Mouse (Mus musculus) forebrain, embryonic 10.5 days (tissue): ENCODE measurements around the gene Sqstm1. TPM values are rescaled to one million over a fixed set of nuclear protein-coding genes. Genes with fewer than 3 reads are reported as not detected.
A peak's percentile ranks its signal among the peaks of the same experiment; 100 is the strongest.

Source experiments
- DNase-seq: peaks from one replicate; pipeline ENCODE4 v3.0.0-alpha.2; 2017; ENCODE audit warnings: low spot score; ENCODE audit errors: extremely low spot score
- H3K27ac ChIP-seq: fragments of 300-500 bp; sonication (generic); 2 replicates; pipeline ENCODE4 v1.5.1; 2016; ENCODE audit warnings: mild to moderate bottlenecking
- H3K27me3 ChIP-seq: fragments of 300-500 bp; sonication (generic); 2 replicates; pipeline ENCODE4 v1.6.1; 2016; ENCODE audit warnings: mild to moderate bottlenecking; ENCODE audit not compliant: poor library complexity, severe bottlenecking
- H3K36me3 ChIP-seq: fragments of 300-500 bp; sonication (generic); replicated peaks from 2 replicates; pipeline ENCODE4 v1.6.1; 2016; ENCODE audit warnings: mild to moderate bottlenecking, moderate library complexity
- H3K4me1 ChIP-seq: fragments of 300-500 bp; sonication (generic); 2 replicates; pipeline ENCODE4 v1.6.1; 2016
- H3K4me3 ChIP-seq: fragments of 300-500 bp; sonication (generic); 2 replicates; pipeline ENCODE4 v1.5.1; 2016; ENCODE audit warnings: mild to moderate bottlenecking, moderate library complexity
- H3K9me3 ChIP-seq: fragments of 300-500 bp; sonication (generic); 2 replicates; pipeline ENCODE4 v1.6.1; 2016; ENCODE audit warnings: mild to moderate bottlenecking, moderate library complexity
- WGBS: fragments of 180-500 bp; shearing (Covaris S2); methylation state at CpG from one replicate; pipeline ENCODE4 v1.1.7; 2016; 5-methylcytosine and 5-hydroxymethylcytosine counted together
- polyA plus RNA-seq: library from polyadenylated mRNA; unstranded; fragments of >200 nt; fragmentation: Nextera tagmentation; extraction: Ambion mirVana; gene quantifications from 2 replicates; pipeline ENCODE4 v1.2.1, GENCODE M21; 2016

Sqstm1 gene
- polyA plus RNA-seq, 1 experiment from 2014 or later: 122 TPM

GRCm38 (mm10) chr11:50214631-50215030, 4.0 kb upstream of the Sqstm1 start:
- H3K4me3 ChIP-seq: no peak overlapping the region
- H3K4me1 ChIP-seq: peaks cover 46% of the 10 kb centered on the region
- no peak overlapping the region for H3K27ac ChIP-seq
- H3K9me3 ChIP-seq: no peaks in the 10 kb centered on the region
- 95% methylated on average over 6 of the region's 6 CpGs for whole genome bisulfite sequencing
- DNase-seq: no peak
- no peaks in the 10 kb centered on the region for H3K36me3 ChIP-seq
- no peaks in the 10 kb centered on the region for H3K27me3 ChIP-seq

DNA sequence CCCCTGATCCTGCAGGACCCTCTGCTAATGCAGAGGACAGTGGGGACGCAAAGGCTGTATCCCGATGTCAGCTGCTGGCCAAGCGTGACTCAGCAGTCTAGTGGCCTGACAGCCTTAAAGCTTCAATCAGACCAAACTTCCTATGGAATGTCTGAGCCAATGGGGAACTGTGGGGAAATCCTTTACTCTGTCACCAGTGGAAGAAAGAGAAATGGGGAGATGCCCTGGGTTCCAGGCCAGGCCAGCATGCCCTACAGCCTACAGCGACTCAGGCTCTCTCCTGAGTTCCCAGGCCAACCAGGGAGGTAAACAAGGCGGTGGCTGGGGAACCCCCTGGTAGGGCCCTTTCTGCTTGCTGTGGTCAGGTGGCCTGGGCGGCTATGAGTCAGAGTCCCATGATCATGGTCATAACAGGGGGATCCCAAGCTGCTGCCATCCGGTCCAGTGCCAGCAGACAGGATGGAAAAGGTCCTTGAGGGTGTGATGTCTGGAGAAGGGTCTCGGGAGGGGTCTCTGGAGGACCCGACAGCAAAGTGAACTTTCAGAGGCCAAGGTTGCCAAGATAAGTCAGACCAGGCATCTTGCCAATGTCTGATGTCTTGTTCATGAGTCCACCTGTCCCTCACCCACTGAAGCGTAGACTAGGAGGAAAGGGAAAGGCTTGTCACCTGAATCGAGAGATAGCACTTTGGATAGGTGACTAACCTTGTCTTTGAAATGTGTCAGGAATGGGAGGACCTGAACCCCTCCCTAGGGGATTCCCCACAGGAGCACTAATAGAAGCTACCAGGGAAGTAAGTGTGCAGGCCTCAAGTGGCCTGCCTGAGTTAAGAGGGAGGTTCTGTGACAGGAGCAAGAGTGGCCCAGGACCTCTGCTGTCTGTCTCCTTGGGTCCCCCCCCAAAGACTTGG, 2.5 kb upstream of the Sqstm1 start:
- no peak for DNase-seq
- Histone ChIP-seq H3K27me3 (no peaks in the 10 kb centered on the region), H3K4me1 (peaks cover 52% of the 10 kb centered on the region), H3K9me3 (no peaks in the 10 kb centered on the region), H3K4me3 (no peak overlapping the region), H3K36me3 (peaks cover 6% of the 10 kb centered on the region), H3K27ac (peak overlapping the region; percentile 30; the same call in 1 of the 2 replicates)
- 75% methylated on average over 11 of the region's 11 CpGs for WGBS

DNA sequence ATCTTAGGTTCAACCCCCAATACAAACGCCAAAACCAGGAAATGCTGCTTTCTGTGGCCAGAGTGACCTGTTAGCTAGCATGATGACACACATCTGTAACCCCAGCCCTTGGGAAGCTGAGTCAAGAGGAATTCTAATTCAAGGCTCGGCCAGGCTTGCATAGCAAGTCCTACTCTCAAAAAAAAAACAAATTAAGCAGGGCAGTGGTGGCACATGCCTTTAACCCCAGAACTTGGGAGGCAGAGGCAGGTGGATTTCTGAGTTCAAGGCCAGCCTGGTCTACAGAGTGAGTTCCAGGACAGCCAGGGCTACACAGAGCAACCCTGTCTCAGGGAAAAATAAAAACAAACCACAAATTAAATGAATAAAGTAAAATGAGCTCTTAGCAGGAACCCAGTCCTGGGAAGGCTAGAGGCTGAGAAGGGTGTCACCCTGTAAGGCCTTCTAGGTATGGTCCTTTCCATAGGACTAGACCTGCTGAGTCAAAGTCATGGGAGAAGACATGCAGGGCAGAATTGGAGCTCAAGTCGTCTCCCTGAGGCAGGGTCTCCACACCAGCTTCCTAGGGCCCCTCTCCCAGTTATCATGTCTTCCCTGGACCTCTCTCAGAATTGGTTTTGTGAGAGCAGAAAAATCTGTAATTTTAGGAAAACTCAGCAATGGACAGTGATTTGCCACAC, 1.6 kb upstream of the Sqstm1 start:
- H3K4me1 ChIP-seq: peaks cover 48% of the 10 kb centered on the region
- no peaks in the 10 kb centered on the region for H3K9me3 ChIP-seq
- no peak for DNase-seq
- no peak overlapping the region for H3K4me3 ChIP-seq
- peaks cover 14% of the 10 kb centered on the region for H3K36me3 ChIP-seq
- no peaks in the 10 kb centered on the region for H3K27me3 ChIP-seq
- H3K27ac ChIP-seq: 0 out of 2 replicates have a peak overlapping the region, but pooled peaks have one; percentile 30
- WGBS: 74% methylated on average over 3 of the region's 3 CpGs

DNA sequence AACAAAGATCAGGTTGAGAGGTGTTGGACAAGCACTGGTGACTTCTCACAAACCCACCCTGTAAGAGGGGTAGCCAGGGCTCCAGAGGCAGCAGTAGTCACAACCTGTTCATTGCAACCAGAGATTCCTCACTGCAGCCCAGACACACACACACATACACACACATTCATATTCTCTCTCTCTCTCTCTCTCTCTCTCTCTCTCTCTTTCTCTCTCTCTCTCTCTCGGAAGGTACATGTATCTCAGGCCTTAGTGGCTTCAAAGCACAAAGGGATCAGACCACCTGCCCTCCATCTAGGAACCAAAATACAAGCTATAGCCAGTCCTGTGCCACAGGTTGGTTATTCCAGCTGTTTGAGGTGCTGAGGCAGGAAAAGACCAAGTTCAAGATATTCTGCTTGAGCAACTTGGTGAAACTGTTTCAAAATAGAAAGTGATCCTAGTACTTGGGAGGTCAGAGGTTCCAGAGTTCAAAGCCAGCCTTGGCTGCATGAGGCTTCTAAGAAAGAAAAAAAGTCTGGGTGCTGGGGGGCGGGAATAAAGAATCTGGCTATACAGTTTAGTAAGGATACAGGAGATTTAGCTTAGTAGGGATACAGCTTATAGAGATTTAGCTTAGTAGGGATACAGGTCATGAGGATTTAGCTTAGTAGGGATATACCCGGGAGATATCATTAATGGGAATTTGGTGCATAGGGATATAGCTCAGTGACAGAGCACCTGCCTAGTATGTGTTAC, 864 bp upstream of the Sqstm1 start:
- H3K9me3 ChIP-seq: no peaks in the 10 kb centered on the region
- peaks cover 22% of the 10 kb centered on the region for H3K36me3 ChIP-seq
- H3K4me3 ChIP-seq: peak overlapping the region; percentile 97
- H3K27me3 ChIP-seq: no peaks in the 10 kb centered on the region
- 89% methylated on average over 3 of the region's 3 CpGs for WGBS
- H3K27ac ChIP-seq: peak overlapping the region; percentile 95; the same call in 1 of the 2 replicates
- H3K4me1 ChIP-seq: peaks cover 41% of the 10 kb centered on the region
- DNase-seq: no peak

GRCm38 (mm10) chr11:50210101-50210504, 524 bp downstream of the Sqstm1 start:
- no peaks in the 10 kb centered on the region for H3K9me3 ChIP-seq
- H3K4me1 ChIP-seq: peaks cover 27% of the 10 kb centered on the region
- peak overlapping the region; percentile 97 for H3K4me3 ChIP-seq
- DNase-seq: peak; percentile 88
- under 1% methylated on average over 24 of the region's 24 CpGs for WGBS
- H3K27me3 ChIP-seq: no peaks in the 10 kb centered on the region
- H3K27ac ChIP-seq: peak overlapping the region; percentile 95
- peaks cover 35% of the 10 kb centered on the region for H3K36me3 ChIP-seq

DNA sequence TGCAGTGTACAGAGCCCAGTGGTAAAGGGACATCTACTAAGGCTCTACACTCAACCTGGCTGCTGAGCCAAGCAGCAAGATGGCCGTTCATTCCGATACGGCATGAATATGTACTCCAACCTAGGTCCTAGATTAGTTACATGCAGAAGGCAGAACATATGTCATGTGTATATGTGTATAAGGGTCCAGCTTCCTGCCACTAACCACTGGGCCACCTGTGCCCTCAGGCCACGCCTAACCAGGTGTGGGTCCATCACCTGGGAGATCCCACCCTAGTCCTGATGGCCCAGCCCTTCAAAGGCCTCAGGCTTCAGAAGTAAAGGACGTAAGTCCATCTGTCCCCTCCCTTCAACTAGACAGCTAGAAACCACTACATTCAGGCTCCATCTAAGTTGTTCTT, 2.6 kb downstream of the Sqstm1 start:
- Histone ChIP-seq H3K36me3 (peaks cover 55% of the 10 kb centered on the region), H3K27ac (no peak overlapping the region), H3K9me3 (no peaks in the 10 kb centered on the region), H3K27me3 (no peaks in the 10 kb centered on the region), H3K4me1 (peaks cover 25% of the 10 kb centered on the region), H3K4me3 (no peak overlapping the region)
- no peak for DNase-seq
- WGBS: 93% methylated on average over 5 of the region's 5 CpGs

- H3K36me3 ChIP-seq: peaks cover 62% of the 10 kb centered on the region
- no peak overlapping the region for H3K4me3 ChIP-seq
- no peak overlapping the region for H3K27ac ChIP-seq
- WGBS: 95% methylated on average over 14 of the region's 14 CpGs
- no peak for DNase-seq
- no peaks in the 10 kb centered on the region for H3K9me3 ChIP-seq
- H3K27me3 ChIP-seq: no peaks in the 10 kb centered on the region
- peaks cover 20% of the 10 kb centered on the region for H3K4me1 ChIP-seq
Observed at GRCm38 (mm10) chr11:50207344-50207743, 3.3 kb downstream of the Sqstm1 start.

- Histone ChIP-seq H3K27ac (no peak overlapping the region), H3K9me3 (no peaks in the 10 kb centered on the region), H3K4me3 (no peak overlapping the region), H3K36me3 (peaks cover 75% of the 10 kb centered on the region), H3K4me1 (peaks cover 16% of the 10 kb centered on the region), H3K27me3 (no peaks in the 10 kb centered on the region)
- 96% methylated on average over 2 of the region's 2 CpGs for WGBS
- no peak for DNase-seq
Observed at GRCm38 (mm10) chr11:50206037-50206436, 4.6 kb downstream of the Sqstm1 start.

DNA sequence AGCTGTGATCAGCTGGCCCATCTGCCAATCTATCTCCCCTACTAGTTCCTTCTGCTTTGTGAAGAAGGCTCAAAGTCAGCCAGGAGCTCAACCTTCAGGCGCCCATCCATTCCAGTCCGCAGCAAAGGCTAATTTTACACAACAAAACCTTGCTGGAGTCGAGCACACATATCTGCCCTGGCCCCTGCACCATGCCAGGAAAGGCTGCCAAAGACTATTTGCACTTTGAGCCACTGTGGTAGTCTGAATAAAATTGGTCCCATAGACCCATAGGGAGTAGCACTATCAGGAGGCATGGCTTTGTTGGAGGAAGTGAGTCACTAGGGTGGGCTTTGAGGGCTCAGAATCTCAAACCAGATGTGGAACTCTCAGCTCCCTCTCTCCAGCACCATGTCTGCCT, 5.2 kb downstream of the Sqstm1 start:
- no peak for DNase-seq
- H3K4me3 ChIP-seq: no peak overlapping the region
- H3K27ac ChIP-seq: no peak overlapping the region
- H3K27me3 ChIP-seq: no peaks in the 10 kb centered on the region
- H3K36me3 ChIP-seq: peaks cover 81% of the 10 kb centered on the region
- WGBS: 93% methylated on average over 3 of the region's 3 CpGs
- H3K9me3 ChIP-seq: no peaks in the 10 kb centered on the region
- H3K4me1 ChIP-seq: peaks cover 12% of the 10 kb centered on the region; the same call in 1 of the 2 replicates

DNA sequence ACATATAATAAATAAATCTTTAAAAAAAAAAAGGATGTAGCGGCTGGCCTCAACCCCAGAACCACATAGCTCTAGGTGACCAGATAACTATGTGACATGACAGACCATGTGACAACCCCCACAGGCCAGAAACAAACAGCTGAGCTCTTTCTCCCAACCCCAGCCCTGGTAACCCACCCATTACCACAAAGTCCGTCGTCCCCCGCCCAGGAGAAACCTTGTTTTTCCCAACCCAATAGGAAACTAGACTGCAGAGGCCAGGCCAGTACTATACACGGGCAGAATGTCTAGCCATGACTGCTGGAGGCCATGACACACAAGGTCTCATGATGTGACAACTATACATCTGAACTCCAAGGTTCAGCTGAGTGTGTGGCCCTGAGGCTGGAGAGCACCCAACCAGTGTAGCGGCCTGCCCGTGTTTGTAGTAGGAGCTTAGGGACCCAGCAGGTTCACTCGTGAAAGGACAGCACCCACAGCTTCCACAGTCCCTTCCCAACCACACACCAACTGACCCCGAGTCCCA, 7.3 kb downstream of the Sqstm1 start:
- Histone ChIP-seq H3K9me3 (no peaks in the 10 kb centered on the region), H3K36me3 (peaks cover 95% of the 10 kb centered on the region), H3K27ac (no peak overlapping the region), H3K27me3 (no peaks in the 10 kb centered on the region), H3K4me3 (no peak overlapping the region), H3K4me1 (no peaks in the 10 kb centered on the region)
- DNase-seq: no peak
- 93% methylated on average over 9 of the region's 9 CpGs for WGBS

DNA sequence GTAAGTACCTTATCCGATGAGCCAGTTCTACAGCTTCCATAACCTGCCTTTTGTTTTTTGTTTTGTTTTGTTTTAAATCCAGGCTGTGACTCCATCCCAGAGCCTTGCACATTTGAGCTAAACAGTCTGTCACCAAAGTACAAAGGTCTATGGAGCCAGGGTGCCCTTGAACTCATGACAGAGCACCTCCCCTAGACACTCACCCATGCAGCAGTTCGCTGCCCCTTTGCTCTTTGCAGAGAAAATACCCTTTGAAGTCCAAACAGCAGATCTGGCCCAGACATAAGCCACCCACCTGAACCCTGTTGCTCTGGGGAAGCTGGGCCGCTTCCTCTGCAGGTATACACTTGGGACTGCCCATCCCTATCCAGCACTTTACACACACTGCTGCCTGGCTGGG, 9.0 kb downstream of the Sqstm1 start:
- DNase-seq: no peak
- H3K4me1 ChIP-seq: no peaks in the 10 kb centered on the region
- no peak overlapping the region for H3K27ac ChIP-seq
- H3K4me3 ChIP-seq: no peak overlapping the region
- 89% methylated on average over 3 of the region's 3 CpGs for WGBS
- H3K36me3 ChIP-seq: peaks cover 98% of the 10 kb centered on the region
- H3K27me3 ChIP-seq: no peaks in the 10 kb centered on the region
- no peaks in the 10 kb centered on the region for H3K9me3 ChIP-seq

DNA sequence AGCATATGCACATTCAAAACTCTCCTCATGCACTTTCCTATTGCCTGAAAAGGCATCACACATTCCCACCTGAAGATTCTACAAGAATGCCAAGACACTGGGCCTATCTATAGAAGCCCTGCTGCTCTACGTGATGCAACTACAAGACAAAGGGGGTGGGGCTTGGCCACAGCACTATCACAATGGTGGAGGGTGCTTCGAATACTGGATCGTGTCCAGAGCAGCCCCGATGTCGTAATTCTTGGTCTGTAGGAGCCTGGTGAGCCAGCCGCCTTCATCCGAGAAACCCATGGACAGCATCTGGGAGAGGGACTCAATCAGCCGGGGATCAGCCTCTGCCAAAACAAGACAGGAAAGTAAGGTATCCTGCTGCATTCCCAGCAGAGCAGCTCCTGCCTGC, 10.0 kb downstream of the Sqstm1 start:
- Histone ChIP-seq H3K27ac (no peak overlapping the region), H3K36me3 (peaks cover 97% of the 10 kb centered on the region), H3K4me3 (no peak overlapping the region), H3K27me3 (no peaks in the 10 kb centered on the region), H3K4me1 (no peaks in the 10 kb centered on the region), H3K9me3 (no peaks in the 10 kb centered on the region)
- 94% methylated on average over 8 of the region's 8 CpGs for WGBS
- DNase-seq: no peak
